Mouse (Mus musculus): Measurements from ENCODE around the gene Flt3.

- TF ChIP-seq TAL1 (IDR thresholded peaks at IDR 0.05; ENCODE audit: low read length) (no peak), TCF12 (IDR thresholded peaks at IDR 0.05; ENCODE audit: low read depth, low read length) (no peak), CHD1 (IDR thresholded peaks at IDR 0.05; ENCODE audit: low read depth, low read length) (no peak), E2F4 (IDR thresholded peaks at IDR 0.05; ENCODE audit: borderline replicate concordance, low read depth, low read length) (no peak), MYC (IDR thresholded peaks at IDR 0.05; ENCODE audit: low read depth, low read length) (no peak), EP300 (IDR thresholded peaks at IDR 0.05; ENCODE audit: low read depth in 1 of 2, low read length in 2 of 2) (no peak), MAX (IDR thresholded peaks at IDR 0.05; ENCODE audit: low read length) (no peak)
These were observed 83.0 kb downstream of the Flt3 start for GRCm38 (mm10) chr5:147317321-147317720.

All from MEL (cell line).